Mouse (Mus musculus) lung, postnatal 10 days (tissue): ENCODE data around the gene H2-DMb1.
A peak's percentile ranks its signal among the peaks of the same experiment; 100 is the strongest.
"Not testable (repeated sequence)": the region's sequence is repeated elsewhere in the genome, so short reads cannot be mapped to it uniquely, and the experiment has no call there.

Experiments used
- DNase-seq: peaks from one replicate; pipeline ENCODE4 v3.0.0; 2021

The H2-DMb1 gene

GRCm38 (mm10) chr17:34123518-34123917, 29.4 kb upstream of the H2-DMb1 start:
- peak; percentile 62 for DNase-seq

DNA sequence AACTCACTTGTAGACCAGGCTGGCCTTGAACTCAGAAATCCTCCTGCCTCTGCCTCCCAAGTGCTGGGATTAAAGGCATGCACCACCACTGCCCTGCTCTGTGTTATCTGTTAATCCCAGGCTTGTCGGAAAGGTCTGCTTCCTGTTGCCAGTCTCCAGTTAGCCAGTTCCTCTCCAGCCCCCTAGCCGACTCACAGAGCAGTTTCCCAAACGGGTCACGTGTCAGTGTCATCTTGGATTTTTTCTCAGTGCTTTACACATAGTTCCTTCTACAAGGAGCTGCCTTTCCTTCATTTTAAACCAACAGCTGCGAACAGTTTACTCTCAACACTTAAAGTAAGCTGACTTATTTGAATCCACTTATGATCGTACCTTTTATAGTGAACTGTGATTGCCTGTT, 28.2 kb upstream of the H2-DMb1 start:
- peak; percentile 51 for DNase-seq

- no peak for DNase-seq
These were observed 25.9 kb upstream of the H2-DMb1 start for GRCm38 (mm10) chr17:34126826-34127420.

DNA sequence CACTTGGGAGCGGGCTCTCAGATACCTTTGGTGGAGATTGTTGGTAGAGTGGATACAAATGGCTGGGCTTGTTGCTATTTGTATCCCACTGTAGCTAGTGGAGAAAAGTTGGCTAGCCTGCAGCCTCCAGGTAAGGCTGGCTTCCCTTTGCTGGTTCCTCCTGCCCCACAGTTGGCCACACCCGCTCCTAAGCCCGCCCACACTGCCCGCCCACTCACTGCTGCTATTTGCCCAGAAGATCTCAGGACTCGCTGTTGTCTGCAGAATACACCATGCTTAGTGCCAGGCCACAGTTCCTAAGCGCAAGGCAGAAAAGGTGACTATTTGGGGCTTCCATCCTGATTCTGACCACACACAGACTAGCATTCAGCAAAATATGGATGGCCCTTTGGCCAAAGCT, 25.4 kb upstream of the H2-DMb1 start:
- DNase-seq, result peak; percentile 68

DNA sequence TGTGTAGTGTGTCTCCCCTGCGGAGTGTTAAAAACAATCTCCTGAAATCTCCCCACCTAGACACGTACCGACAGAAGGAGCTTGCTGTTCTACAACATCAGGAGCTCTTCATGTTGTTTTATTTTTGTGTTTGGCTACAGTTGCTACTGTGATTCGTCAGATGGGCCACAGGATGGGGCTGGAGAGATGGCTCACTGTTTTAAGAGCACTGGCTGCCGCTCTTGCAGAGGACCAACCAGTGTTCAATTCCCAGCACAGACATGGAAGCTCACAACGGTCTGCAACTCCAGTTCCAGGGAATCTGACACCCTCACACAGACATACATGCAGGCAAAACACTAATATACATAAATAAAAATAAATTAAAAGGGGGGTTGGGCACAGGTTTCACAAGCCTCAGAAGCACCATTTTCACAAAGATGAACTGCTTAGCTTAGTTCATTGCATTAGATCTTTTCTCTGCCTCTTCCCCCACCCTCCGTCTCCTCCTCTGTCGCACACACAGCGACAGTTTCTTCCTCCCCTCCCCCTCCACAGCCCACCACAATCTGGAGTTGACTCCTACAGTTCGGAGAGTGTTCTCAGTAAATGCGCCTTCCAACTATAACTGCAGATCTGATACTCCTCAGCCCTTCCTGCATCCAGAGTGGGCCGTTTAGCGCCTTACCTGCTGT, 24.5 kb upstream of the H2-DMb1 start:
- DNase-seq, result no peak

GRCm38 (mm10) chr17:34128944-34129791, 23.7 kb upstream of the H2-DMb1 start:
- no peak for DNase-seq

DNA sequence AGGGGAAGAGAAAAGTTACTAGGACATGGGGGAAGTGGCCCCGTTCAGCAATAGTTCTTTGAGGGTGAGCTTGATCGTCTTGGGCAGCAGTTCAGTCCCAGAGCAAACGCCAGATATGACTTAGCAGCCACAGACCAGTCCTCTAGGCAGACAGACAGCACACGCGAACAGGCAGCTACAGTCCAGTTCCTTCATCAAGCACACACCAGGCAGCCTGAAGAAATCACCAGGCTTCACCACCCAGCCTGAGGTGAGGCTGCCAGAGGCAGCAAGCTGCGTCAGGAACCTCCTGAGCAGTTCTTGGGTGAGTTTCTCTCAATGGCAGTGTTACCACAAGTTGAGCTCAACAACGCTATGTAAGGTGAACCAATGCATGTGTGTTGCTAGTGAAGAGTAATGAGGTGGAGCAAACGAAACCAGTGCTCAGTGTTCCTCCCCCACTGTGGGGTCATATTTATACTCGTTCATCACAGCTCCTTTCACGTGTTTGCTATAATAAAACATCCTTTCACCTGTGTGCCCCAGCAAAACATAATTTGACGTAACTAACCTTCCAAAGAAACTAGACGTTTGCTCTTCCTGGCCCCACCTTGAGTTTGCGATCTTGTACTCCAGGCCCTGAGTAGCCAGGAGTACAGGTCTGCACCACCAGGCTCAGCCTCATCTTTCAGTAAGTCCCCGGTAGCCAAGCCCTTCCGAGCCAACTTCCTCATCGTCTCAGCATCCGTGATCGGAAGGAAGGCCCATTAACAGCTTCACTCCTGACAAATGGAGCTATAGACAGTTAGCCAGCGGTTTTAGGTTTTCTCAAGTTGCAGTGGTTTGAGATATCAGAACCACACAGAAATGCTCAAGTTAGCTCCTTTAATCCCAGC, 22.6 kb upstream of the H2-DMb1 start:
- no peak for DNase-seq

DNA sequence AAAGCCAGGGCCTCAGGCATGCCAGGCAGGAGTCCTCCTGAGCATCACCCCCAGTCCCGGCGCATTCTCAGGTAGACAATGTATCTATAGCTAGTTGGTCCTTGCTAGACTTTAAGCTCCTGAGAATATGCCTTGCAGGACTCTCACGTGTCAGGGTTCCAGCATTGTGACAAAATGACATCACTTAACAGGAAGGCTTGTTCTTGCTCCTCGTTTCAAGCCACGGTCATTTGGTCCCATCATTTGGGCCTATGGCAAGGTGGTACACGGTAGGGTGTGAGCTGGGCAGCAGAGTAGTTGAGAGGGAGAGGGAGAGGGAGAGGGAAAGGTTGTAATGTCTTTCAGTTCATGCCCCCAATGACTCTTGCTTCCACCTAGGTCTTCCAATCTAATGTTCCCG, 21.0 kb upstream of the H2-DMb1 start:
- DNase-seq, result no peak

DNA sequence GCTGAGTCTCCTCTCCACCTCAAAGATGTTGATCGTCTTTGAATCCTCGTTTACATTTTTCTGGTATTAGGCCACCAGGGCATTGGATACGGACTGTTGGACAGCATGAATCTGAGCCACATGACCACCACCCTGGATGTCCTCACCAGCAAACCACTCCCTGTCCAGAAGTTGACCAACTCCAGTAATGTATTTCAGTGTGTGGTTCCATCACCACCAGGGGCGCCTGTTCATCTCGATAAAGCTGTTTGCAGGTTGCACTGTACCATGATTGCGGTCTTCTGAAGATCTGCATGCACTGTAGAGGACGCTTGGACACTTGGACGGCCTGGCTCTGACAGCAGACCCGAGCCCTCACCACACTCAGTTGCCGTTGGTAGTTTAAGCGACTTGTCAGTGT, 19.6 kb upstream of the H2-DMb1 start:
- DNase-seq, result peak; percentile 67

GRCm38 (mm10) chr17:34134451-34134850, 18.4 kb upstream of the H2-DMb1 start:
- DNase-seq, result no peak

GRCm38 (mm10) chr17:34135297-34136224, 17.3 kb upstream of the H2-DMb1 start:
- peak; percentile 99 for DNase-seq

DNA sequence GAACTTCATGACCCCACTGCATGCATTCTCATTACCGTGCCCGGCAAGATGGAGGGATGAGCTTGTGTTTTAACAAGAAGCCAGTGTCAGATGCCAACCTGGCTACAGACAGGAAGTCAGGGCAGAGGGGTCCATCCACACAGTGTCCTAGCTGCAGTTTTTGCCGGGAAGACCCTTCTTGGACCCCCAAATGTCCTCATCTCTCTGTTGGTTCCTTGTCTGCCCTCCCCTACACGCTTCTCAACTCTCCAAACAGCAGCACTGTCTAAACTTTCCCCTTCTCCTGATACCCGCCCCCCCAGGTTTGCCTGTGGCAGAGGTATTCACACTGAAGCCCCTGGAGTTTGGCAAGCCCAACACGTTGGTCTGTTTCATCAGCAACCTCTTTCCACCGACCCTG, 15.3 kb upstream of the H2-DMb1 start:
- no peak for DNase-seq

DNA sequence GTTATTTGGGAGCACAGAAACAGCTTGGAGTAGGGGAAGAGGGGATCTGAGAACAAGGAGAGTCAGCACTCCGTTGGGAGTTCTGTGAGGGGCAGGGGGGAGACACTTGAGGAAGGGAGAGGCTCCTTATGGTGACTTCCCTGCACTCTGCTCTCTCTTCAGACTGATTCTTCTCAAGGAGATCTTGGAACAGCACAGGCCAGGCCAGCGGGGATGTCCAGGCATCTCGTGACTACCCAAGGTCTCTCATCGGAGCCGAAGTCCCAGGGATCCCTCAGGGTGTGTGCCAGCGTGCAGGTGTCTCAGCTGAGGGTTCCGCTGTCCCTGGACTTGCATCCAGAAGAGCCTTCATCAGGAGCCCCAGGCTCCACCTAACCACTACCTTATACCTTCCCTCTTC, 14.2 kb upstream of the H2-DMb1 start:
- DNase-seq, result no peak

DNA sequence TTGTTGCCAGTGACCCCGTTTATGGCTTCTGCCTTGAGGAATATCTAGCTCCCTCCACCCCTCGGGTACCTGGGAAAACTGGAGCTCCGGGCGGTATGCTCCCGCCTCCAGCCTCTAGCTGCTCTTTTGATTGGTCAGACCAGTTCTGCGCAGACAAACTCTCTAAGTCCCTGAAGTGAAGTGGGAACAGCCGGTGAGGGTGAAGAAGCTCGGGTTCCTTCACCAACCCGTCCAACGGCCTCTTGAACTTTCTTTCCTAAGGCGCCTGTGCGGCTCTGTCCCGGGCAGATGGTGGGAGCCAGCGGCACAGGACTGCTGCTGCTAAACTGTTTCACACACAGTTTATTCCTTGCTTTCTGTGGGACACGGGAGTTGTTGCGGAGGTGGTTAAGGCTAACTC, 13.5 kb upstream of the H2-DMb1 start:
- peak; percentile 59 for DNase-seq

- DNase-seq, result no peak
These were observed 12.6 kb upstream of the H2-DMb1 start for GRCm38 (mm10) chr17:34140240-34140639.

DNA sequence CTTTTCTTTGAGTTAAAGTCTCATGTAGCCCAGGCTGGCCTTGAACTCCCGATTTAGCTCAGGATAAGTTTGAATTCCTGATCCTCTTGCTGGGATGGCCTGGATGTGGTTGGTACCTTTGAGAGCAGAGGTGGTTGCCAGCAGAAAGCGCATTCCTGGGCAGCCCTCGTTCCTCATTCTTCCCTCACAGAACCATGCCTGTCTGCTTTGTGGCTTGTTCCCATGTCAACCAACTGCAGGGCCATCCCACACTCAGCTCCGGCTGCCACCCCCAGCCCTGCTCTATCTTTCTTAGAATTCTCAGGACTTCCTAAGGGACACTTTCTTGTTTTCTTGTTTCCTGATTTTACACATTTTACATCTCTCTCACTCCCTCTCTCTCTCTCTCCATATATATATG, 11.4 kb upstream of the H2-DMb1 start:
- no peak for DNase-seq

GRCm38 (mm10) chr17:34142456-34143010, 10.3 kb upstream of the H2-DMb1 start:
- DNase-seq, result no peak

GRCm38 (mm10) chr17:34143033-34143432, 9.8 kb upstream of the H2-DMb1 start, which contains the start of gene H2-DMb2:
H2-DMb2 (plus strand) TSS chr17:34143307.
- DNase-seq, result peak; percentile 84

DNA sequence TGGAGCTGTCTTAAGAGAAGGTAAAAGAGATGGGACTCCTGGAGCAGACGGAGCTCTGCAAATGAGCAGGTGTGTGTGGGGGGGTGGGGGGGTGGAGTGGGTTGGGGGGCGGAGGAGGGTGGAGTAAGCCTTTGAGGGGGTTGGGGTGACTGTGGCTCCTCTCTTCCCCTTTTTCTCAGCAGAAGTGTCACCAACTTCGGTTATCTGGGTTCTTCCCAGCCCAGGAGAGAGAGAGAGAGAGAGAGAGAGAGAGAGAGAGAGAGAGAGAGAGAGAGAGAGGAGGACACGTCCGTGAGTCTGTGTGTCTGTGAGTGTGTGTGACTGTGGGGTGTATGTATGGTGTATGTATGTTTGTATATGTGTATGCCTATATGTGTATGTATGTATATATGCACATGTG, 9.4 kb upstream of the H2-DMb1 start:
- no peak for DNase-seq

DNA sequence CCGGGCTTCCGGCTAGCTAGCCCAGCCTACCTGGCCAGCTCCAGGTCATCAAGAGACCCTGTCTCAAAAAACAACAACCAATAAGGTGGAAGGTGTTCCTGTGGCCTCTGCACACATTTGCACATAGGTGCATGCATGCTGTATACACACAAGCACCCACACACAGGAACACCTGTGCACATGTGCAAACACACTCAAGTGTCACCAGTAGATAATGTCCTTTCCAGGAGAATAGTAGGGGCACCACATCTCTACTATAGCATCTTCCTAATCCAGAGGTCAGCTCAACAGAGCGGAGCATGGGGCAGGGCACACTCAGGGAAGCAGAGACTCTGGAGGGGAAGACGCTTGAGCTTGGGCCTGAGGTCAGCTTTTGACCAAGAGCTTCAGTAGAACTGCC, 8.7 kb upstream of the H2-DMb1 start:
- DNase-seq, result not testable (repeated sequence)

DNA sequence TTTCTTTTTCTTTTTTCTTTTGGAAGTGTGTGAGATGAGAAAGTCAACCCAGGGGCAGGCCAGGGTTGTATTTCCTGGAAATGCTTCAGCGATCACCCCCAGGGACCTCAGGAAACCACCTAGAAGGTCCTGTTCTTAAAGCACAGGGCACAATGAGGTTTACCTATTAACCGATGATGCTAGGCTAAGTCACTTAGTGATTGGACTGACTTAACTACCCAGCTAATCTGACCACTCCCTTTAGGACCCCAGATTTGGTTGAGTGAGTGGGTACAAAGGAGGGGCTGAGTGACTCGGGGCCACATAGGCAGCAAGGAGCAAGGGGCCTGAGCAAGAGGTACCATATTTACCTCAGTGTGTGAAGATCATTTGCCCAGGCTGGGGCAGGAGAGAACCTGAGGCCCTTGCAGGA, 7.9 kb upstream of the H2-DMb1 start:
- DNase-seq, result no peak
